Mouse (Mus musculus): ENCODE measurements around the gene Sspn. TPM values are rescaled to one million over a fixed set of nuclear protein-coding genes. Genes with fewer than 3 reads are reported as not detected.

Sspn gene
- total and polyA plus RNA-seq, 3 experiments: not detected

DNA sequence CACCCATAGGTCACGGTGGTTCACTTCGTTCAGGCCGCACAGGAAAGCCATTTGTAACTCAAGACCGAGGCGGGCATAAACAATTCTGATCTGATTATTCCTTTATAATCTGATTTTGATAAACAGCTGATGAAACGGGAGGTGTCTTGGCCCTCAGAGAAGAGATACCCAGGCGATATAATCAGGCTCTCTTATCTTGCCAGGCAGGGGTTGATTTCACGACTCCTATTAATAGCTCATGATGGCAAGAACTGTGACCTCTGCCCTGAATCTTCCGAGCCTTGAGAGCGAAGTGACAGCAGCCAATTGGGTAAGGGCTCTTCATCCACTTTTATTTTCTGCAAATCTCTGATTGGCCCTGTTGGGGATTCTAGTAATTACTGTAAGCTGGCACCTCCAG lies 37.4 kb downstream of the Sspn start:
- Histone ChIP-seq H3K27ac (ENCODE audit: control insufficient read depth, low read depth, low read length) (no peak overlapping the region), H3K79me2 (ENCODE audit: control insufficient read depth, insufficient read depth, low read length, poor library complexity) (no peaks in the 10 kb centered on the region), H3K27me3 (ENCODE audit: control insufficient read depth in 1 of 2, insufficient read depth in 2 of 2, low read length in 2 of 2) (no peaks in the 10 kb centered on the region), H3K9ac (ENCODE audit: control insufficient read depth, low read depth, low read length, poor library complexity, severe bottlenecking) (no peak overlapping the region), H3K4me1 (ENCODE audit: control insufficient read depth in 1 of 2, insufficient read depth in 2 of 2, low read length in 2 of 2) (no peaks in the 10 kb centered on the region), H3K36me3 (ENCODE audit: control insufficient read depth in 1 of 2, insufficient read depth in 2 of 2, low read length in 2 of 2) (no peaks in the 10 kb centered on the region), H3K4me3 (ENCODE audit: control insufficient read depth in 1 of 2, insufficient read depth in 1 of 2, low read depth in 2 of 2, low read length in 2 of 2) (no peak overlapping the region), H3K9me3 (replicated peaks; ENCODE audit: insufficient read depth, low read length) (no peaks in the 10 kb centered on the region)
- DNase-seq (ENCODE audit: low read depth, low spot score): no peak
- no peak for TF ChIP-seq ZC3H11A (IDR thresholded peaks at IDR 0.05; ENCODE audit: low read depth, low read length)
- TF ChIP-seq USF1 (IDR thresholded peaks at IDR 0.05; ENCODE audit: low read depth, low read length): no peak
- no peak for TF ChIP-seq ZNF384 (IDR thresholded peaks at IDR 0.05; ENCODE audit: low read depth, low read length)
- no peak for TF ChIP-seq E2F4 (IDR thresholded peaks at IDR 0.05; ENCODE audit: borderline replicate concordance, low read depth, low read length)
- no peak for TF ChIP-seq GABPA (IDR thresholded peaks at IDR 0.05; ENCODE audit: low read depth, low read length)
- TF ChIP-seq KAT2A (conservative IDR thresholded peaks at IDR 0.05; ENCODE audit: low read depth, low read length): no peak
- TF ChIP-seq RCOR1 (IDR thresholded peaks at IDR 0.05; ENCODE audit: low read depth, low read length): no peak
- no peak for TF ChIP-seq RAD21 (IDR thresholded peaks at IDR 0.05; ENCODE audit: low read depth, low read length)

- no peaks in the 10 kb centered on the region for H3K4me1 ChIP-seq (ENCODE audit: control insufficient read depth in 1 of 2, insufficient read depth in 2 of 2, low read length in 2 of 2)
- no peak for DNase-seq (ENCODE audit: low read depth, low spot score)
- H3K4me3 ChIP-seq (ENCODE audit: control insufficient read depth in 1 of 2, insufficient read depth in 1 of 2, low read depth in 2 of 2, low read length in 2 of 2): no peak overlapping the region
- H3K9me3 ChIP-seq (replicated peaks; ENCODE audit: insufficient read depth, low read length): no peaks in the 10 kb centered on the region
- no peaks in the 10 kb centered on the region for H3K36me3 ChIP-seq (ENCODE audit: control insufficient read depth in 1 of 2, insufficient read depth in 2 of 2, low read length in 2 of 2)
- TF ChIP-seq ZKSCAN1 (IDR thresholded peaks at IDR 0.05; ENCODE audit: low read depth, low read length) (no peak), CTCF (IDR thresholded peaks at IDR 0.05 in 2 of 3, conservative IDR thresholded peaks at IDR 0.05 in 1 of 3; ENCODE audit: control insufficient read depth in 1 of 3, insufficient read depth in 1 of 3, low read depth in 2 of 3, low read length in 3 of 3, poor library complexity in 1 of 3, severe bottlenecking in 1 of 3) (peak; percentile 11 to 38 (median 12); a peak in 3 of 6 replicates)
- H3K27ac ChIP-seq (ENCODE audit: control insufficient read depth, low read depth, low read length): no peak overlapping the region
- H3K9ac ChIP-seq (ENCODE audit: control insufficient read depth, low read depth, low read length, poor library complexity, severe bottlenecking): no peak overlapping the region
- H3K79me2 ChIP-seq (ENCODE audit: control insufficient read depth, insufficient read depth, low read length, poor library complexity): no peaks in the 10 kb centered on the region
- H3K27me3 ChIP-seq (ENCODE audit: control insufficient read depth in 1 of 2, insufficient read depth in 2 of 2, low read length in 2 of 2): no peaks in the 10 kb centered on the region
Observed at GRCm38 (mm10) chr6:145969572-145969971, 38.1 kb downstream of the Sspn start.

DNA sequence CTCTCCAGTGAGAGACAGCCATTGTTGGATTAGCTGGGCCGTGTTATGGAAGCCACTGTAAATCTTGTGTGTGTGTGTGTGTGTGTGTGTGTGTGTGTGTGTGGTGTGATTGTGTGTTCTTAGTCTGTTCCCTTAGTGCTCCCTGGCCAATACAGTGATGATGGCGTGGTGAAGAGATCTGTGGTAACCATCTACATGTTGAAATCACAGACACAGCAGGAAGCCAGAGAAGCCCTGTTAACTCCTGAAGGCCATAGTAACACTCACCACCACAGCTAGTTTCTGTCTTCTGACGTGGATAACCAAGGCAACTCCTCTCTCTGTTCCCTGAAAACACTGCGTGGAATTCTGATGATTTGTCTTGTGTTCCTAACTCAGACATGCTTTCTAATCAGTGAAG lies 40.7 kb downstream of the Sspn start:
- Histone ChIP-seq H3K4me3 (ENCODE audit: control insufficient read depth in 1 of 2, insufficient read depth in 1 of 2, low read depth in 2 of 2, low read length in 2 of 2) (no peak overlapping the region), H3K79me2 (ENCODE audit: control insufficient read depth, insufficient read depth, low read length, poor library complexity) (no peaks in the 10 kb centered on the region), H3K27me3 (ENCODE audit: control insufficient read depth in 1 of 2, insufficient read depth in 2 of 2, low read length in 2 of 2) (no peaks in the 10 kb centered on the region), H3K9me3 (replicated peaks; ENCODE audit: insufficient read depth, low read length) (no peaks in the 10 kb centered on the region), H3K4me1 (ENCODE audit: control insufficient read depth in 1 of 2, insufficient read depth in 2 of 2, low read length in 2 of 2) (no peaks in the 10 kb centered on the region), H3K9ac (ENCODE audit: control insufficient read depth, low read depth, low read length, poor library complexity, severe bottlenecking) (no peak overlapping the region), H3K27ac (ENCODE audit: control insufficient read depth, low read depth, low read length) (no peak overlapping the region), H3K36me3 (ENCODE audit: control insufficient read depth in 1 of 2, insufficient read depth in 2 of 2, low read length in 2 of 2) (no peaks in the 10 kb centered on the region)
- no peak for DNase-seq (ENCODE audit: low read depth, low spot score)
- TF ChIP-seq NELFE (IDR thresholded peaks at IDR 0.05; ENCODE audit: low read depth, low read length): no peak
- TF ChIP-seq MEF2A (IDR thresholded peaks at IDR 0.05; ENCODE audit: extremely low read depth, insufficient replicate concordance, low read depth, low read length, poor library complexity, severe bottlenecking): no peak
- TF ChIP-seq SIN3A (IDR thresholded peaks at IDR 0.05; ENCODE audit: low read length): no peak
- TF ChIP-seq CHD1 (IDR thresholded peaks at IDR 0.05; ENCODE audit: low read depth, low read length): no peak
- TF ChIP-seq USF2 (IDR thresholded peaks at IDR 0.05; ENCODE audit: borderline replicate concordance in 1 of 2, insufficient read depth in 1 of 2, low read depth in 1 of 2, low read length in 2 of 2): no peak
- no peak for TF ChIP-seq TCF12 (IDR thresholded peaks at IDR 0.05; ENCODE audit: low read depth, low read length)
- no peak for TF ChIP-seq UBTF (IDR thresholded peaks at IDR 0.05; ENCODE audit: borderline replicate concordance, insufficient read depth, low read depth, low read length)
- no peak for TF ChIP-seq GATA1 (IDR thresholded peaks at IDR 0.05; ENCODE audit: low read depth, low read length)
- no peak for TF ChIP-seq ELF1 (IDR thresholded peaks at IDR 0.05; ENCODE audit: low read depth, low read length)
- TF ChIP-seq E2F4 (IDR thresholded peaks at IDR 0.05; ENCODE audit: borderline replicate concordance, low read depth, low read length): no peak
- TF ChIP-seq ZNF384 (IDR thresholded peaks at IDR 0.05; ENCODE audit: low read depth, low read length): no peak
- TF ChIP-seq TAL1 (IDR thresholded peaks at IDR 0.05; ENCODE audit: low read length): no peak

Data from MEL (cell line).